Mouse (Mus musculus): ENCODE measurements around the gene Cavin3. TPM values are rescaled to one million over a fixed set of nuclear protein-coding genes. Genes with fewer than 3 reads are reported as not detected.

Gene Cavin3
- polyA plus RNA-seq, 1 experiment from 2014 or later, result 96.7 TPM

- Histone ChIP-seq H3K9ac (ENCODE audit: low read length) (no peak overlapping the region), H3K36me3 (ENCODE audit: control insufficient read depth, insufficient read depth, low read length) (no peaks in the 10 kb centered on the region), H3K4me3 (ENCODE audit: low read depth, low read length) (no peak overlapping the region), H3K4me2 (ENCODE audit: low read length) (no peak overlapping the region), H3K9me3 (ENCODE audit: control insufficient read depth, low read length) (no peaks in the 10 kb centered on the region), H3K4me1 (replicated peaks; ENCODE audit: control insufficient read depth, insufficient read depth, low read length) (no peaks in the 10 kb centered on the region; the same call in none of the 2 replicates), H3K27ac (ENCODE audit: low read depth) (no peak overlapping the region), H3K27me3 (replicated peaks; ENCODE audit: control insufficient read depth, insufficient read depth, low read length) (no peaks in the 10 kb centered on the region)
- 7% methylated on average over 5 of the region's 5 CpGs for WGBS
- ATAC-seq (replicated peaks; ENCODE audit: low FRiP score, low TSS enrichment, low read depth), result peak; percentile 56; the same call in 1 of the 2 replicates
- peak; percentile 85 for DNase-seq (ENCODE audit: low spot score)
These were observed 33.1 kb upstream of the Cavin3 start for GRCm38 (mm10) chr7:105515178-105515577.

- 43% methylated on average over 5 of the region's 5 CpGs for WGBS
- Histone ChIP-seq H3K4me3 (ENCODE audit: low read depth, low read length) (no peak overlapping the region), H3K9me3 (ENCODE audit: control insufficient read depth, low read length) (no peaks in the 10 kb centered on the region), H3K27me3 (replicated peaks; ENCODE audit: control insufficient read depth, insufficient read depth, low read length) (no peaks in the 10 kb centered on the region), H3K4me1 (replicated peaks; ENCODE audit: control insufficient read depth, insufficient read depth, low read length) (no peaks in the 10 kb centered on the region; the same call in 1 of the 2 replicates), H3K36me3 (ENCODE audit: control insufficient read depth, insufficient read depth, low read length) (no peaks in the 10 kb centered on the region), H3K27ac (ENCODE audit: low read depth) (no peak overlapping the region), H3K4me2 (ENCODE audit: low read length) (no peak overlapping the region), H3K9ac (ENCODE audit: low read length) (no peak overlapping the region)
- no peak for ATAC-seq (replicated peaks; ENCODE audit: low FRiP score, low TSS enrichment, low read depth)
- DNase-seq (ENCODE audit: low spot score), result no peak
These were observed 32.5 kb upstream of the Cavin3 start for GRCm38 (mm10) chr7:105514561-105514960.

- H3K9ac ChIP-seq (ENCODE audit: low read length), result no peak overlapping the region
- no peaks in the 10 kb centered on the region for H3K36me3 ChIP-seq (ENCODE audit: control insufficient read depth, insufficient read depth, low read length)
- no peak for ATAC-seq (replicated peaks; ENCODE audit: low FRiP score, low TSS enrichment, low read depth)
- no peaks in the 10 kb centered on the region; the same call in 1 of the 2 replicates for H3K4me1 ChIP-seq (replicated peaks; ENCODE audit: control insufficient read depth, insufficient read depth, low read length)
- H3K9me3 ChIP-seq (ENCODE audit: control insufficient read depth, low read length), result no peaks in the 10 kb centered on the region
- H3K27me3 ChIP-seq (replicated peaks; ENCODE audit: control insufficient read depth, insufficient read depth, low read length), result no peaks in the 10 kb centered on the region
- 57% methylated on average over 5 of the region's 5 CpGs for WGBS
- H3K4me3 ChIP-seq (ENCODE audit: low read depth, low read length), result no peak overlapping the region
- H3K4me2 ChIP-seq (ENCODE audit: low read length), result no peak overlapping the region
- H3K27ac ChIP-seq (ENCODE audit: low read depth), result no peak overlapping the region
- DNase-seq (ENCODE audit: low spot score), result no peak
These were observed 31.8 kb upstream of the Cavin3 start for GRCm38 (mm10) chr7:105513845-105514291.

- WGBS, result 77% methylated on average over 5 of the region's 5 CpGs
- no peaks in the 10 kb centered on the region for H3K9me3 ChIP-seq (ENCODE audit: control insufficient read depth, low read length)
- H3K27ac ChIP-seq (ENCODE audit: low read depth), result no peak overlapping the region
- H3K27me3 ChIP-seq (replicated peaks; ENCODE audit: control insufficient read depth, insufficient read depth, low read length), result no peaks in the 10 kb centered on the region
- no peak for DNase-seq (ENCODE audit: low spot score)
- no peak for ATAC-seq (replicated peaks; ENCODE audit: low FRiP score, low TSS enrichment, low read depth)
- no peak overlapping the region for H3K4me2 ChIP-seq (ENCODE audit: low read length)
- H3K9ac ChIP-seq (ENCODE audit: low read length), result no peak overlapping the region
- H3K36me3 ChIP-seq (ENCODE audit: control insufficient read depth, insufficient read depth, low read length), result no peaks in the 10 kb centered on the region
- H3K4me3 ChIP-seq (ENCODE audit: low read depth, low read length), result no peak overlapping the region
- H3K4me1 ChIP-seq (replicated peaks; ENCODE audit: control insufficient read depth, insufficient read depth, low read length), result no peaks in the 10 kb centered on the region; the same call in 1 of the 2 replicates
These were observed 28.0 kb upstream of the Cavin3 start for GRCm38 (mm10) chr7:105510143-105510542.

- Histone ChIP-seq H3K27ac (ENCODE audit: low read depth) (no peak overlapping the region), H3K9me3 (ENCODE audit: control insufficient read depth, low read length) (no peaks in the 10 kb centered on the region), H3K4me2 (ENCODE audit: low read length) (no peak overlapping the region), H3K36me3 (ENCODE audit: control insufficient read depth, insufficient read depth, low read length) (no peaks in the 10 kb centered on the region), H3K27me3 (replicated peaks; ENCODE audit: control insufficient read depth, insufficient read depth, low read length) (no peaks in the 10 kb centered on the region), H3K4me1 (replicated peaks; ENCODE audit: control insufficient read depth, insufficient read depth, low read length) (no peaks in the 10 kb centered on the region), H3K4me3 (ENCODE audit: low read depth, low read length) (no peak overlapping the region), H3K9ac (ENCODE audit: low read length) (no peak overlapping the region)
- DNase-seq (ENCODE audit: low spot score), result no peak
- WGBS, result 61% methylated on average over 4 of the region's 4 CpGs
- ATAC-seq (replicated peaks; ENCODE audit: low FRiP score, low TSS enrichment, low read depth), result no peak
These were observed 25.2 kb upstream of the Cavin3 start for GRCm38 (mm10) chr7:105507257-105507656.

GRCm38 (mm10) chr7:105501984-105502383 lies 19.9 kb upstream of the Cavin3 start:
- no peaks in the 10 kb centered on the region for H3K27me3 ChIP-seq (replicated peaks; ENCODE audit: control insufficient read depth, insufficient read depth, low read length)
- WGBS, result 66% methylated on average over 4 of the region's 4 CpGs
- ATAC-seq (replicated peaks; ENCODE audit: low FRiP score, low TSS enrichment, low read depth), result no peak

GRCm38 (mm10) chr7:105499676-105500075 lies 17.6 kb upstream of the Cavin3 start:
- Histone ChIP-seq H3K9me3 (ENCODE audit: control insufficient read depth, low read length) (no peaks in the 10 kb centered on the region), H3K4me1 (replicated peaks; ENCODE audit: control insufficient read depth, insufficient read depth, low read length) (no peaks in the 10 kb centered on the region), H3K27ac (ENCODE audit: low read depth) (no peak overlapping the region), H3K36me3 (ENCODE audit: control insufficient read depth, insufficient read depth, low read length) (no peaks in the 10 kb centered on the region), H3K4me3 (ENCODE audit: low read depth, low read length) (no peak overlapping the region), H3K9ac (ENCODE audit: low read length) (no peak overlapping the region), H3K27me3 (replicated peaks; ENCODE audit: control insufficient read depth, insufficient read depth, low read length) (no peaks in the 10 kb centered on the region), H3K4me2 (ENCODE audit: low read length) (no peak overlapping the region)
- 83% methylated on average over 1 of the region's 1 CpGs for whole genome bisulfite sequencing
- ATAC-seq (replicated peaks; ENCODE audit: low FRiP score, low TSS enrichment, low read depth), result no peak
- no peak for DNase-seq (ENCODE audit: low spot score)

More at GRCm38 (mm10) chr7:105501984-105502383, 19.9 kb upstream of the Cavin3 start:
- Histone ChIP-seq H3K9ac (ENCODE audit: low read length) (no peak overlapping the region), H3K4me2 (ENCODE audit: low read length) (no peak overlapping the region), H3K27ac (ENCODE audit: low read depth) (no peak overlapping the region), H3K9me3 (ENCODE audit: control insufficient read depth, low read length) (no peaks in the 10 kb centered on the region), H3K4me3 (ENCODE audit: low read depth, low read length) (no peak overlapping the region), H3K4me1 (replicated peaks; ENCODE audit: control insufficient read depth, insufficient read depth, low read length) (no peaks in the 10 kb centered on the region), H3K36me3 (ENCODE audit: control insufficient read depth, insufficient read depth, low read length) (no peaks in the 10 kb centered on the region)
- no peak for DNase-seq (ENCODE audit: low spot score)

- WGBS, result 50% methylated on average over 10 of the region's 10 CpGs
- Histone ChIP-seq H3K9me3 (ENCODE audit: control insufficient read depth, low read length) (no peaks in the 10 kb centered on the region), H3K4me3 (ENCODE audit: low read depth, low read length) (no peak overlapping the region), H3K27me3 (replicated peaks; ENCODE audit: control insufficient read depth, insufficient read depth, low read length) (no peaks in the 10 kb centered on the region), H3K9ac (ENCODE audit: low read length) (no peak overlapping the region), H3K4me2 (ENCODE audit: low read length) (no peak overlapping the region), H3K4me1 (replicated peaks; ENCODE audit: control insufficient read depth, insufficient read depth, low read length) (no peaks in the 10 kb centered on the region), H3K27ac (ENCODE audit: low read depth) (no peak overlapping the region), H3K36me3 (ENCODE audit: control insufficient read depth, insufficient read depth, low read length) (no peaks in the 10 kb centered on the region)
- ATAC-seq (replicated peaks; ENCODE audit: low FRiP score, low TSS enrichment, low read depth) (no peak), DNase-seq (ENCODE audit: low spot score) (no peak)
These were observed 16.9 kb upstream of the Cavin3 start for GRCm38 (mm10) chr7:105498854-105499492.

GRCm38 (mm10) chr7:105497881-105498280 lies 15.8 kb upstream of the Cavin3 start:
- H3K27ac ChIP-seq (ENCODE audit: low read depth), result no peak overlapping the region
- no peaks in the 10 kb centered on the region for H3K4me1 ChIP-seq (replicated peaks; ENCODE audit: control insufficient read depth, insufficient read depth, low read length)
- H3K9ac ChIP-seq (ENCODE audit: low read length), result no peak overlapping the region
- no peak for DNase-seq (ENCODE audit: low spot score)
- H3K36me3 ChIP-seq (ENCODE audit: control insufficient read depth, insufficient read depth, low read length), result no peaks in the 10 kb centered on the region
- no peaks in the 10 kb centered on the region for H3K27me3 ChIP-seq (replicated peaks; ENCODE audit: control insufficient read depth, insufficient read depth, low read length)
- H3K4me2 ChIP-seq (ENCODE audit: low read length), result no peak overlapping the region
- H3K4me3 ChIP-seq (ENCODE audit: low read depth, low read length), result no peak overlapping the region
- 78% methylated on average over 3 of the region's 3 CpGs for WGBS
- H3K9me3 ChIP-seq (ENCODE audit: control insufficient read depth, low read length), result no peaks in the 10 kb centered on the region
- no peak for ATAC-seq (replicated peaks; ENCODE audit: low FRiP score, low TSS enrichment, low read depth)

Data from intestine, embryonic 14.5 days (tissue).